Mouse (Mus musculus): Measurements from ENCODE around the gene Clec2d.

DNA sequence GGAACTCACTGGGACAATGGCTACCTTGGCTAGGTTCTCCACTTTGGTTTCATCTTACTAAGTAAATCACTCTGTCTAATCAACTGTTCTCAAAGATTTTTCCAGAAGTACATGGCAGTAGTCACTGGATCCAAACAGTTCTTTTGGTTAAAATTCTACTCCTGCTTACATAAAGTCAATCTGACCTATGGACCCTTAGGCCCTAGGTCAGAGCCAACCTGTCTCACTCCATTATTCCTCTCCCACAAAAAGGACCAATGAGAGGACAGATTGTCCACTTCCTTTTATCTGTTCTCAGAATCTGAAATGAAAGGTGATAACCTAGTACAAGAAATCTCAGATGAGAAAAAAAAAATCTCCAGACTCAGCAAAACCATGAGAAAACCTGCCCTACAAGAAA lies 4.8 kb upstream of the Clec2d start:
- TF ChIP-seq CTCF (IDR thresholded peaks at IDR 0.05; ENCODE audit: control insufficient read depth, insufficient read depth, insufficient read length): no peak
- no peak for TF ChIP-seq USF1 (IDR thresholded peaks at IDR 0.05; ENCODE audit: low read depth)
- no peak for TF ChIP-seq CEBPB (IDR thresholded peaks at IDR 0.05; ENCODE audit: low read depth)
- TF ChIP-seq MYOG (IDR thresholded peaks at IDR 0.05; ENCODE audit: control insufficient read depth, extremely low read depth, insufficient read length): no peak
- no peak for TF ChIP-seq MAX (IDR thresholded peaks at IDR 0.05)

Measured in C2C12 (cell line).